Mouse (Mus musculus): ENCODE results near the gene Myoz2. TPM values are rescaled to one million over a fixed set of nuclear protein-coding genes. Genes with fewer than 3 reads are reported as not detected.

Gene Myoz2
- not detected in 2 replicates for polyA plus RNA-seq (2012; rRNA removed)

DNA sequence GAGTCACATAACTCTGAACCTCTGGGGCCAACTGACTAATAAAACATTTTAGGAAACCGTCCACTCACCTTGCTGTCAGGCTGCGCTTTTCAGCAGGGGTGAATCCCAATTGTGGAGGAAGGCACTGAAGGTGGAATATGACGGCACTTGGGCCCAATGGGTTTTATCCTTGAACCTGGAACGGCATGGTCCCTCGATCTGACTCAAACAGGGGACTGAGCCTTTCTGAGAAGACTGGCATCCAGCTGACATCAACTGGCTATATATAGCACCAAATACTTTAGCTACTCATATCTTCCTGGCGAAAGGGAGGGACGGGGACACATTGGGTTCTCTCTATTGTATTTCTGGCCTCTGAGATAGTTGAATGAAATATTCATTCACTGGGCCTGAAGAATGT lies at the start of gene Myoz2:
TSS of gene Myoz2 (minus strand) at position 264 of the 400 bp plus-strand sequence.
- 86% methylated on average over 7 of the region's 7 CpGs for WGBS
- no peak for DNase-seq (ENCODE audit: low read depth, low spot score)

DNA sequence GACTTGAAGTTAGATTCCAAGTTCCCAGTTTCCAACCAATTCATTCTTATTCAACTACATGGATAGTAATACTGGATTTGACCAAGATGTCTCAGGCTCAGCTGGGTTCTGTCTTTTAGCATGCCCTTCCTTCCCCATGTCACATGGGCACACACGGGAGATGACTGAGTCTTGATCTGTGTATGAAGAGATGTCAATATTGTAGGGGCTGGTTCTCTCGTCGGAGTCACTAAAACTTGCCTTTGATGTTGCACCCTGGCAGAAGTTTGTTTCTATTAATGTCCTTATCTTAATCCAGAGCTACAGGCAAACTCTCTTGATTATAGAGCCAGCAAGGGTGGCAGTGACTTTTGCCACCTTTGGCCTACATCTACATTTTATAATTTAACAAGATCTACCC lies 46.9 kb upstream of the Myoz2 start:
- 85% methylated on average over 3 of the region's 3 CpGs for WGBS
- no peak for DNase-seq (ENCODE audit: low read depth, low spot score)

DNA sequence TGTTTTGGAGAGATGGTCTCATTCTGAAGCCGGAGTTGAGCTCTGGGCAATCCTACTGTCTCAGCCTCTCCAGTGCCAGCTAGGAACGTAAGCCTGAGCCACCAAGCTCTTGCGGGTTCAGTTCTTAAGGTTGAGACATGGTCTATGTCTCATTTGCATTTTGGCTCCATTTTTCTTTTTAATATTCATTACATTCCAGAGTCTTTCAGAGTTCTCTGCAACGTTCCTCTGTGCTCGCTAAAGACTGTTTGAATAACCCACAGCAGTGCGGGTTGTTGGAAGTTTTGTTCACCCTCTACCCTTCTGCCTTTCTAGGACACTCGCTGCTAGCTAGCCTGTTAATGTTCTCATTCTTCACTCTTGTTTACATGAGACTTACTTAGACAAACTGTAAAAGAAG lies 46.1 kb upstream of the Myoz2 start:
- WGBS: 57% methylated on average over 7 of the region's 7 CpGs
- no peak for DNase-seq (ENCODE audit: low read depth, low spot score)

DNA sequence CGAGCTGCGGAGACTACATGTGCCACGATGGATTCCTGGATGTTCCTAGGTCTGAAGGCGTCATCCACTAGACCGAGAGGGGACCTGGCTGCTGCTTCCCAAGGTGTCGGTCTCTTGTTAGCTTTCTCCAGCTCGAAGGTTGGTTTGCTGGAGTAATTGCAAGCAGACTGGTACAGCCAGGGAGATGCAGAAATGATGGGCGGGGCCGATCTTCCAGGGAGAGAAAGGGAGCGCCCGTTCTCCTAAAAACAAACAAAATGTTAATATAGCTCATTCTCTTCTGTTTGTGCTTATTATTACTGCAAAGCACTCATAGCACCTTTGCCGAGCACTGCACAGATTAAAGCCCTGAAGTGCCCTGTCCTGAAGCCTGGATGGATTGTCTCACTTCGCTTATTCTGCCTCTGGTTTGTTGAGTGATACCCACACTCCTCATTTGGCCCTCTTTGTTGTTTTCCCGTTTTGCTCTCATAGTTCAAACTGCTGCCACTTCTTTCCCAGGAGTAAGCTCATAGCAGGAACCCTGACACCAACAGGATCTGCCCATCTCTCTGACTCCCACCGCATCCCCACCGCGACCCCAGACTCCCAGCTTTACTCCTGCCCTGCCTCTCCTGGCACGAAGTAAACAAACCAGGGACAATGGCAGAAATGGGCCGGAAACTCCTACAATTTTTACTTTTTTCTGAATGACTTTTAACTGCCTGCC lies 45.4 kb upstream of the Myoz2 start:
- WGBS: 45% methylated on average over 19 of the region's 19 CpGs
- DNase-seq (ENCODE audit: low read depth, low spot score): no peak

DNA sequence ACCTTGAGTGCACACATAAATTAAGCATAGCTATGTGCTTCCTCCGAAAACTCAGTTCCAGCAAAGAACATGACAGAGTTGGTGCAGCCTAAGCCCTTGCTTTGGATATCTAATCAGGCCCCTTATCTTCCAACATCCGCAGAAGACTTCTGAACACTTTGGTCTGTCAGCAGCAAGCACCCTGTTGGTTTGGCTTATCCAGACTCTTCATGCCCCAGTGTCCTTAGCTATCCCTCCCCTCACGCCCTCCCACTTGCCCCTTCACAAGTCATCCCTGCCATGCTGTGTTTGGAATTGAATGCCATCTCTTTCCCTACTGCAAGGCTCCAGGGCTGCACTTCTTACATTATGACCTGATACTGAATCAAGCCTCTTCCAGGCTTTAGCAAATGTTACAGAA lies 40.9 kb upstream of the Myoz2 start:
- DNase-seq (ENCODE audit: low read depth, low spot score): no peak
- WGBS: 83% methylated on average over 3 of the region's 3 CpGs

DNA sequence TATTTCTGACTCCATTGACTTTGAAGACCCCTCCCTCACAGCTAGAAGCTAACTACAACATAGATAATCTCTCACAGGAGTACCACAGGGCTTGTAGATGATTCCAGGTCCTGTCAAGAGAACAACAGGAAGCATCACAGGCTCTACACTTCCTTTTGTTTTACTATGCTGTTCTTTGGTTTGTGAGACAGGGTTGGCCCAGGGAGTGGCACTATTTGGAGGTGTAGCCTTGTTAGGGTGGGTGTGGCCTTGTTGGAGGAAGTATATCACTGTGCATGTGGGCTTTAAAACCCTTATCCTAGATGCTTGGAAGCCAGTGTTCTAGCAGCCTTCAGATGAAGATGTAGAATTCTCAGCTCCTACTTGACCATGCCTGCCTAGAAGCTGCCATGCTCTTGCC lies 40.2 kb upstream of the Myoz2 start:
- DNase-seq (ENCODE audit: low read depth, low spot score): peak; percentile 75

DNA sequence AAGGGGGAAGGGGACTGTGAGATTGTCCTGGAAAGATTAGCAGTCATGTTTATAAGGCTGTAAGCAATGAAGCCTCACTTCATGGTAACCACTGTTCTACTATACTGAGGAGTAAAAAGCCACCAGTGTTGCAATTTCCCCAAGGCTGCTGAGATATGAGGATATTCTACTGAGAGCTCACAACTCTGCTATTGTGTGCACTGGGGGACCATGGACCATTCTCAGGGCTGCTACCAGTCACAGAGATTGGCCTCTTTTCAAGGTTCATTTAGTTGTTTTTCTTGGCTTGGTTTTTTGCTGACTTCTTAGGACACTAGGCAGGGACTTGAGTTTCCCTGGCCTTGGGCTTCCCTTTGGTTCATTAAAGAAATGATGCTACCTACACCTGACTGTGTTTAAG lies 38.5 kb upstream of the Myoz2 start:
- DNase-seq (ENCODE audit: low read depth, low spot score): no peak

DNA sequence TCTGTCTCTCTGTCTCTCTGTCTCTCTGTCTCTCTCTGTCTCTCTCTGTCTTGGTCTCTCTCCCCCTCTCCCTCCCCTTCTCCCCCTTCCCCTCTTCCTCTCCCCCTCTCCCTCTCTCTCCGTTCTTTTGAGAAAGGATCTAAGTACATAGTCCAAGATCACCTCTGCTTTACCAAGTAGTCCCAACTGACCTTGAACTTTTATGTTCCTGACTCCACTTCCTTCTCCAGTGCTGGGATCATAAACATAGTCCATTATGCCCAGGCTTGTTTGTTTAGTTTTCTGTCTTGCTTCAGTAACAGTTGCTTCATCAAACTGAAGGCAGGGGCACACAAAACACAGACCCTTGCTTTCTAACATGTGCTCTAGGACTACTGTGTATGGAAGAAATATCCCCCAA lies 37.7 kb upstream of the Myoz2 start:
- WGBS: no CpG with 5 or more reads among the region's 1 CpGs
- no peak for DNase-seq (ENCODE audit: low read depth, low spot score)

DNA sequence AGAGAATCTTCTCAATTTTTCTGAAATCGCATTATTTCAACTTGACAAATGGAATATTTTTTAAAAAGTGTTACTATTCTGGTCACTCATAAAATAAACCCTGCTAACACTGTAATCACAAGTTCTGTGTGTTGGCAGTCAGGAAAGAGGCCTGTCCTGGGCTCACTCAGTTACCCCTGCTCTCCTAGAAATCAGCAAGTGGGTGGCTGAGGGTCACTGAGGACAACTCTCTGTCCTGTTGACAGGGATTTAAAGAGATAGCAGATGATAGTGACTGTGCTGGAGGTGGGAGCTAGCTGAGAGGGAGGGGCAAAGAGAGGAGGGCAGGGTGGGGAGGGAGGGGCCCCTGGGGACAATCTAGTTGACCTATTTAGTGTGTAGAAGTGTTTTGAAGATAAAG lies 36.2 kb upstream of the Myoz2 start:
- 92% methylated on average over 1 of the region's 1 CpGs for WGBS
- DNase-seq (ENCODE audit: low read depth, low spot score): no peak

DNA sequence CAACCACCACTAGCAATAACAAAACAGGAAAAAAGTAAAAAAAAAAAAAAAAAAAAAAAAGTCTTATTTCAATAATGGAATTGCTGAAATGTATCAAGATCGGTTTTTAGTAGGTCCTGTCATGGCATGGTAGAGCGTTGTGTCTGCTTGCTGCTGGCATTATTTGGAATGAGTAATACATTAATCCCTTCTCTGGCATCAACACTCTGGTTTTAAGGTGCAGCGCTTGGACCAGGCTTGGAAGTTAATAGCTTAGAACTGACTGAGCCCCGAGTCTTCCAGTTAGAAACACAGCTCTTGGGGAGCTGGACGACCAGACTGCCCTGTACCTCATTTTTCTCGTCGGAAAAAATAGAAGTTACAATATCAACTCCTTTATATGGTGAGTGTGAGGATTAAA lies 32.0 kb upstream of the Myoz2 start:
- 89% methylated on average over 7 of the region's 7 CpGs for WGBS
- DNase-seq (ENCODE audit: low read depth, low spot score): no peak

DNA sequence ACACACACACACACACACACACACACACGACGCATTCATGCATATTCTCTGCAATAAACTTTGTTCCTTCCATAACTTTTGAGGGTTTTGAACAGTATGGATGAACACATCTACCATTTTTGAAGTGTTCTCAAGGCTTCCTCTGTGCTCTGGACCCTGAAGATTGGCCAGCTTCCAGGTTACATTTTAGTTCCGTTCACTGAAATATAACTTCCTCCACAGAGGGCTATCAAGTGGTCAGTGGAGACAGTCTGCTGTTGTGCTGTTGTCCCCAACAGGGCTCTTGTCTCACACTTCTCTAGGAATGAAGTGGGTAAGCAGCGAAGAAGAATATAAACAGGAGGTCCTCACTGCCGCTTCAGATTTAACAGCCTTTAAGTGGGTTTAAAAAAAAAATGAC lies 30.7 kb upstream of the Myoz2 start:
- no peak for DNase-seq (ENCODE audit: low read depth, low spot score)
- WGBS: 49% methylated on average over 5 of the region's 5 CpGs

DNA sequence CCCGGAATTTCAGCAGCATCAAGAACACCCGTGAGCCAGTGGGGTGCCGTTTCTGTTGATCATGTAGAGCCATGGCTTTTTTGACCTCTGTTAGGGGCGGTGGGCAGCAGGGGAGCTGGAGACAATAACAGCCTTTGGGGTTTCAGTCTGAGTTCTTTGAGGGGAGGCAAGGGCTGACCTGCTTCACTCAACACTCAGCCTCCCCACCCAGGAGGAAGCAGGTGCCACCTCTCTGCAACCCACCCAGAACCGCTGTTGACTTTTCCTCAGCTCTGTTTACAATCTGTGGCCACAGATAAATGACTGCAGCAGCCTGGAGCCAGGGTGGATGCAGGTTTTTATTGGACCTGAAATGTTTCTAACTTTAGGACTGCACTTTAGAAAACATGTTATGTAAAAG lies 29.4 kb upstream of the Myoz2 start:
- 27% methylated on average over 5 of the region's 5 CpGs for WGBS
- no peak for DNase-seq (ENCODE audit: low read depth, low spot score)

DNA sequence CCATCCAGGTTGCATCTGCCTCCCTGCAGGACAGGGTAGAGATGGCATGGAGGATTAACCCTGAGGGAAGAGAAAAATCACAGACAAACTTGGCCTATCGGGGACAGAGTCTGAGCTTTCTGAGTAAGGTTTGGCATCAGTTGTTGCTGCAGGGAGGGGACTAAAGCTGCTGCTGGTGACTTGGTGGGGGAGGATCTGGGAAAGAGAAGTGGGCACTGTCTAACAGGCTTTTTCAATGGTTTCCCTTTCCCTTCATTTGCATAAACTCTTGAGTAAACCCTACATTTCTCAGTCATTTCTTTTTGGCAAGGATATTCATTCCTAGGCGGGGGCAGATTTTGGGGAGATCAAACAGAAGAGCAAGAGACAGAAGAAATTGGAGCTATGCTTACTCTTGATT lies 27.1 kb upstream of the Myoz2 start:
- DNase-seq (ENCODE audit: low read depth, low spot score): no peak
- 73% methylated on average over 2 of the region's 2 CpGs for whole genome bisulfite sequencing

DNA sequence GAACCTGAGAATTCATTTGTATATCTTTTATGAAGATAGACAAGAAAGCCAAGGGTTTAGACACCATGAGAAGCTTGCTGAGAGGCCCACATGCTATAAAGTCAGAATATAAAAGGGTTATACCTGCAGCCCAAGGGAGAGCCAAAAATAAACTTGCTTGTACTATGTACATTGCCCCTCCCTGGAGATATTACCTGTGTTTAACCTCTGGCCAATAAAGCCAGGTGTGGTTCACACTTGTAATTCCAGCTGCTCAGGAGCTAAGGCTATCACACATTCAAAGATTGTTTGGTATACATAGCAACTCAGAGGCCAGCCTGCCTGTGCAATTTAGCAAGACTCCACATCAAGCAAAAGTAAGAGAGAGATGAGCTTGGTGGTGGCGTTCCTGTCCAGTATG lies 24.0 kb upstream of the Myoz2 start:
- DNase-seq (ENCODE audit: low read depth, low spot score): peak; percentile 90
- WGBS: 41% methylated on average over 1 of the region's 1 CpGs

DNA sequence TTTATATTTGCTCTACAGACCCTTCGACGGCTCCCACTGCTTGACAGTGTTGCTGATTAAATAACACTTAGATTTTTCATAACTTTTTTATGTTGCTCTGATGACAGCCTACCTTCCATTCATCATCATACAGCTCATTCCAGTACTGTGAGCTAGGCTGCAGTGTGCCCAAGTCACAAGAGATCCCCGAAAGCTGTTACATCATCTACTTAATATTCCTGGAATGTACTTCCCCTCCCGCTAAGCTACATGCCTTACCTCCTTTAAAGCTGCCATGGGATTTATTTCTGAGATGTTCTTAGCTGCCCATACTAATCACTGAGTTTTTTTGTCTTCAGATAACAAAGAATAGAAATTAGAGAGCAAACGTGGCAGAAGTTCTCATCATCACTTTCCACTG lies 19.4 kb upstream of the Myoz2 start:
- DNase-seq (ENCODE audit: low read depth, low spot score): no peak
- WGBS: 76% methylated on average over 5 of the region's 5 CpGs

DNA sequence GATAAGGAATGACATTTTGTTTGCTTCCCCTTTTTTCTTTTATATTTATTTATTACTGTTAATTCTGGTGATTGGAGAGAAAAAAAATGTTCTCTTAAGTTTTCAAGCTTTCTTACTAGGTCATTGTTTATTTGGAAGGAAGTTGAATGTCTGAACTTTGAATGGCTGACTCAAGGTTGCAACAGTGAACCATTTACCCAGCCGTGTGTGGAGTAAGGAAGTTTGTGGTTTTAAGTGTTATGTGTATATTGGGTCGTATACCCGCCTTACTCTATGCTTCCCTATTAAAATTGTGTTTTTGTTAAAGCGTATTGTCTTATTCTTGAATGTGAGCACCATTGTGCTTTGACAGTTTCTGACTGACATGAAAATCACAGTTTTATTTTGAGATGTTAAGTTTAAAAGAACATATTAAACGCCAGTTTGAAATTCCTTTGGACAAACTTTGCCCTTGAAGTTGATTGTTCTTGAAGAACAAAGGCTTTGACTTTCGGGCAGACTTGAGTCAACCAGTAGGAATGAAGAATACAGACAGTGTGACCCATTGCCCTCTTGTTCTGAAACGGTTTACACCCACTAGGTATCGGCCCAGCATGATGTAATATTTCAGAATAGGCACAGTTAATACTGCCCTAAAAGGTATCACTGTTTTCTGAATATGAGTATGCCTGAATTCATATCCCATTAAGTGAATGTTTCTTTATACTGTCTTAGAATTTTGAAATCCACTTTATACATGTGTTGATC lies 18.6 kb upstream of the Myoz2 start:
- DNase-seq (ENCODE audit: low read depth, low spot score): no peak
- 20% methylated on average over 8 of the region's 8 CpGs for WGBS

DNA sequence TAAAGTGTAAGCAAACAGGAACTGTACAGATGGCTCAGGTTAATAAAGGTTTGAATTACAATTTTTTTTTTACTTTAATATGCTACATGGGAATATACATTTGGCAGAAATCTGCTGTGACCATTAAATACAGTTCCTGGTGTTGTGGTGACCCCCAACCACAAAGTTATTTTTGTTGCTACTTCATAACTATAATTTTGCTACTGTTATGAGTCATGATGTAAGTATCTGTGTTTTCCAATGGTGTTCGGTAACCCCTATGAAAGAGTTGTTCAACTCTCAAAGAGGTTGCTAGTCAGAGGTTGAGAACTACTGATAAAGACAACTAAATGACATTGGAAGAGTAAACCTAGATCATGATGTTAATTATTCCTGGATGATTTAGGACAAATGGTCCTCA lies 7.5 kb upstream of the Myoz2 start:
- no peak for DNase-seq (ENCODE audit: low read depth, low spot score)
- 89% methylated on average over 1 of the region's 1 CpGs for WGBS

DNA sequence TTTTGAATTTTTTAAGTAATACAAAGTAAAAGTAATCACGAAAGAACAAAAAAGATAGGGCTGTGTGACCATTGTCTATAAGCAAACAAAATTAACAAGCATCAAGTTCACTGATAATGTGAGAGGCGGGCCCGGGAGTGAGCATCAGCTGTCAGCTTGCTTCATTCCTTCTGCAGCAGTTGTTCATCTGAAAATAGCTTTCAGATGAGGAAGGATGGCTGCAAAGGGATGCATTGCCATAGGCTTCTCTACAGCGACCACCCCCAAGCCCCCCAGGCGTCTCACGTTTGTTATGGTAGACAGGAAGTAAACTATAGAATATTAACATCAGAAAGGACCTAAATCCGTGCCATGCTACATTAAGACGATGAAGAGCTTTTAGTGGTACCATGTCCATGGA lies 1.0 kb downstream of the Myoz2 start:
- DNase-seq (ENCODE audit: low read depth, low spot score): no peak
- WGBS: 85% methylated on average over 8 of the region's 8 CpGs

DNA sequence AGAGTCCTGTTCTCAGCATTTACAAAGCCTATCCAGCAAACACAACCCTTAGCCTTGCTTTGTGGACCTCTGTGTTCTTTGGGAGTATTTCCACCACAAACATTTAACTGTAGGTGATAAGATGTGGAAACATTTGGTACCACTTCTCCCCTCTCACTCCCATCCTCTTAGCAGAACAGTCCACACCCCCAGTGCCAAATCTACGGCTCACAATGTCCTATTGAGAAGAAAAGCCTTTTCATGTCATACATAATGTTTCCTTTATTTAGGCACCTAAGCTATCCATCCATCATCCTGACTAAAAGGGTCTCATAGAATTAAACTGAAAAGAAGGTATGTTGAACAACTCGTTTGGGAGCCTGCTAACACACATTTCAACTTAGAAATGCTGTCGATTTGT lies 9.2 kb downstream of the Myoz2 start:
- DNase-seq (ENCODE audit: low read depth, low spot score): no peak

DNA sequence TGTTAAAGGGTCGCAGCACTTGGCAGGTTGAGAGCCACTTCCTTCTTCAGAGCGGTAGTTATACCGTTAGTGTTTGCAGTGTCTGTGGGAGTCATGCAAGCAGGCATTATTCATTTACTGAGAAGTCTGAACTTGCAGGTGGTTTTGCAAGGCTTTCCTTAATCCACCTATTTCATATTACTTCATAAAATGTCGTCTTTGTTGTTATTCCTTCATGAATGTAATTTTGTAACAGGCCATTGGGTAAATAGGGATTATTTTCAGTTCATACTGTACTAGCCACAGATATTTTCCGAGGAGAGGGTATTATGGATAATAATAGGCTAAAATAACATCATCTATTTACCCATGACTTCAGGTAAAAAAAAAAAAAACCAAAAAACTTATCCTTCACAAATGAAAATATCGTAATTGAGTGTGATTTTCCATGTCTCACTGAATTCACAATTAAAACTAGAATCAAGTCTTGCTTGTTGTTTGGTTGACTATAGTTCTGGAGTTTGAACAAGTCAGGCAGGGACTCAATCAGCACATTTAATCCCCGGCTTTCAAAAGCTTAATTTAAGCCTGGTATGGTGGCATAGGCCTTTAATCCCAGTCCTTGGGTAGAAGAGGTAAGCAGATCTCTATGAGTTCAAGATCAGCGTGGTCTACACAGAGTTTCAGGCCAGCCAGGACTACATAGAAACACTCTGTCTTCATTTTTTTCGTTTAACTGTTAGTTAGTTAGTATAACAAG lies 10.2 kb downstream of the Myoz2 start:
- 73% methylated on average over 9 of the region's 9 CpGs for WGBS
- DNase-seq (ENCODE audit: low read depth, low spot score): no peak

More for the DNA sequence above, 9.2 kb downstream of the Myoz2 start:
- 90% methylated on average over 3 of the region's 3 CpGs for WGBS

DNA sequence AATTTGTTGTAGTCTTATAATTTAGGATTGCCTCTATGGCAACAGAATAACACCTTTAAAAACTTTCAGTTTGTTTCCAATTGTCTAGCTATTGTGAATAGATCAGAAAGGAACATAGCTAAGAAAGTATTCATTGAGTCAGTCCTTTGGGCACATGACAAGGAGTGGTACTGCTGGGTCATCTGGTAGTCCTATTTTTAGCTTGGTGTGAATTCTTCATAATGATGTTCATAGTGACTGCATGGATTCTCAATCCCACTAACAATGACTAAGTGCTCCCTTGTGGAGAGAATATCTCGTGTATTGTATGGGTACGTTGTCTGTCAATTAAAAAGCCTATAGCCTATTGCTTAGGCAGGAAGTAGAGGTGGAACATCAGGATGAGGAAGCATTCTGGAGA lies 16.0 kb downstream of the Myoz2 start:
- 78% methylated on average over 2 of the region's 2 CpGs for WGBS
- no peak for DNase-seq (ENCODE audit: low read depth, low spot score)

Measured in large intestine, adult 2 months (tissue).